In the genomic region with DNA sequence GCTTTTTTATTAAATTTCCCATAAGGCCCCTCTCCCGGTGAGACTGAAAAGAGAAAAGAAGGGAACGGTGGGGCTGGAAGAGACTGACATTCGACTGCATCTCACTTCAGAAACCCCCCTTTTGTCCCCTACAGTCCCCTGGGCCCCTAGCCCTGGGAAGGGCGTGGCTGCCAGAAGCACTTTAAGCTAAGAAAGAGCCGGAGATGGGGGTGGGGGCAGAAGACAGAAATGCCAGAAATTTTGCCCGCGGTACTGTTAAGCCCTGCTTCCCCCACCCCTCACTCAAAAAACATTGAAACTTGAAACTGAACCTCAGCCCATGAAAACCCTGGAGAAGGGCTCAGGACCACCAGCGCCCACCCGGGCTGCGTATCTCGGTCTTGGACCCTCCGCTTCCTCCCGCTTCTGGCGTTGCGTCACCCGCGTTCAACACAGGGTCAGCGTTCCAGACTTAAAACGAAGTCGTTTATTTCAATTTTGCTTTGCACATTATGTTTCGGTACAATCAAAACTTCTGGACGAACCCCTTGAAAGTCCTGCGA, we compare ENCODE assay signal across 9 mouse cellular contexts. TPM values are rescaled to one million over a fixed set of nuclear protein-coding genes. Genes with fewer than 3 reads are reported as not detected.
DNase-seq lines count a peak whose midpoint lies in the region; ATAC-seq lines count a peak whose summit lies in the region.
"Had no signal": no experiment of that assay in that cellular context is flagged by ENCODE, and none has a peak within 500 bp of the region (broad histone marks: within the 10 kb centered on the region; RNA-seq: fewer than 3 reads in every experiment).

No protein-coding gene starts in this region.

- H3K27me3 ChIP-seq in kidney, embryonic 14.5 days (ENCODE audit: control insufficient read depth, insufficient read depth, low read length): peaks cover 84% of the 10 kb centered on the region
- peaks cover 95% of the 10 kb centered on the region for H3K27me3 ChIP-seq in forebrain, embryonic 10.5 days (ENCODE audit: poor library complexity, severe bottlenecking)
- peaks cover 79% of the 10 kb centered on the region for H3K27me3 ChIP-seq in intestine, embryonic 14.5 days (replicated peaks; ENCODE audit: control insufficient read depth, insufficient read depth, low read length)
- H3K27me3 ChIP-seq in neural tube, embryonic 11.5 days (ENCODE audit: control insufficient read depth, insufficient read depth, low read length): peaks cover 62% of the 10 kb centered on the region

- H3K9me3 ChIP-seq in kidney, embryonic 14.5 days (ENCODE audit: control insufficient read depth, low read length): no peaks in the 10 kb centered on the region
- H3K9me3 ChIP-seq in forebrain, embryonic 10.5 days: no peaks in the 10 kb centered on the region
- no peaks in the 10 kb centered on the region for H3K9me3 ChIP-seq in intestine, embryonic 14.5 days (ENCODE audit: control insufficient read depth, low read length)
- H3K9me3 ChIP-seq in neural tube, embryonic 11.5 days (ENCODE audit: control insufficient read depth, low read length): no peaks in the 10 kb centered on the region

- H3K4me1 ChIP-seq in kidney, embryonic 14.5 days (ENCODE audit: control insufficient read depth, insufficient read depth, low read length): peaks cover 28% of the 10 kb centered on the region; the same call in 1 of the 2 replicates
- peaks cover 55% of the 10 kb centered on the region for H3K4me1 ChIP-seq in forebrain, embryonic 10.5 days
- peaks cover 22% of the 10 kb centered on the region for H3K4me1 ChIP-seq in intestine, embryonic 14.5 days (replicated peaks; ENCODE audit: control insufficient read depth, insufficient read depth, low read length)
- peaks cover 15% of the 10 kb centered on the region for H3K4me1 ChIP-seq in neural tube, embryonic 11.5 days (ENCODE audit: control insufficient read depth, insufficient read depth, low read length)

- ATAC-seq in kidney, embryonic 14.5 days (ENCODE audit: low FRiP score, low TSS enrichment): no peak
- ATAC-seq in intestine, embryonic 14.5 days (replicated peaks; ENCODE audit: low FRiP score, low TSS enrichment, low read depth): no peak
- no peak for ATAC-seq in neural tube, embryonic 11.5 days (ENCODE audit: insufficient read depth, low FRiP score, low TSS enrichment)
- ATAC-seq: Patski had no signal

- H3K27ac ChIP-seq in kidney, embryonic 14.5 days (ENCODE audit: low read depth, low read length): no peak overlapping the region
- no peak overlapping the region for H3K27ac ChIP-seq in forebrain, embryonic 10.5 days
- no peak overlapping the region for H3K27ac ChIP-seq in intestine, embryonic 14.5 days (ENCODE audit: low read depth)
- H3K27ac ChIP-seq in neural tube, embryonic 11.5 days (ENCODE audit: low read depth, low read length): no peak overlapping the region

- H3K4me3 ChIP-seq in kidney, embryonic 14.5 days (ENCODE audit: low read length): peak overlapping the region; percentile 7; the same call in 1 of the 2 replicates
- H3K4me3 ChIP-seq in forebrain, embryonic 10.5 days: peak overlapping the region; percentile 46
- peak overlapping the region; percentile 3; the same call in 1 of the 2 replicates for H3K4me3 ChIP-seq in intestine, embryonic 14.5 days (ENCODE audit: low read depth, low read length)
- H3K4me3 ChIP-seq in neural tube, embryonic 11.5 days (ENCODE audit: low read depth, low read length): peak overlapping the region; percentile 4; the same call in 1 of the 2 replicates

- WGBS in kidney, embryonic 14.5 days: 1% methylated on average over 23 of the region's 23 CpGs
- WGBS in forebrain, embryonic 10.5 days: 1% methylated on average over 23 of the region's 23 CpGs
- 1% methylated on average over 23 of the region's 23 CpGs for WGBS in intestine, embryonic 14.5 days
- under 1% methylated on average over 23 of the region's 23 CpGs for WGBS in neural tube, embryonic 11.5 days

- peak overlapping the region; percentile 21; the same call in 1 of the 2 replicates for H3K4me2 ChIP-seq in kidney, embryonic 14.5 days (replicated peaks; ENCODE audit: low read depth, low read length)
- no peak overlapping the region for H3K4me2 ChIP-seq in intestine, embryonic 14.5 days (ENCODE audit: low read length)
- H3K4me2 ChIP-seq in neural tube, embryonic 11.5 days (ENCODE audit: low read depth): peak overlapping the region; percentile 13
- H3K4me2 ChIP-seq: liver, embryonic 11.5 days had no signal

- DNase-seq in kidney, adult 11 months: no peak
- no peak for DNase-seq in forebrain, embryonic 10.5 days (ENCODE audit: extremely low spot score, low spot score)
- no peak for DNase-seq in intestine, embryonic 14.5 days (ENCODE audit: low spot score)
- DNase-seq in neural tube, embryonic 11.5 days (ENCODE audit: low spot score): no peak
- no peak for DNase-seq in MN1 (ENCODE audit: low spot score)
- DNase-seq in layer of hippocampus, postnatal 25 days (ENCODE audit: extremely low spot score in 1 of 2, low spot score in 1 of 2): no peak

- H3K36me3 ChIP-seq in kidney, embryonic 14.5 days (ENCODE audit: control insufficient read depth, insufficient read depth, low read length): no peaks in the 10 kb centered on the region
- H3K36me3 ChIP-seq in forebrain, embryonic 10.5 days (replicated peaks): no peaks in the 10 kb centered on the region
- H3K36me3 ChIP-seq in intestine, embryonic 14.5 days (ENCODE audit: control insufficient read depth, insufficient read depth, low read length): no peaks in the 10 kb centered on the region
- H3K36me3 ChIP-seq in neural tube, embryonic 11.5 days (ENCODE audit: control insufficient read depth, insufficient read depth, low read length): no peaks in the 10 kb centered on the region

- no peak overlapping the region for H3K9ac ChIP-seq in kidney, embryonic 14.5 days (ENCODE audit: low read depth, low read length)
- H3K9ac ChIP-seq in intestine, embryonic 14.5 days (ENCODE audit: low read length): no peak overlapping the region
- no peak overlapping the region for H3K9ac ChIP-seq in neural tube, embryonic 11.5 days (ENCODE audit: low read length)

RNA-seq across cellular contexts. Expression of a gene that starts 3.9 kb away (rescaled TPM):
- 0.19 TPM in 1 of 2 replicates, not detected in the other for polyA plus RNA-seq in kidney, embryonic 14.5 days (2014; fragmentation: Nextera tagmentation; extraction: Ambion mirVana)
- 1.5 TPM in 2 replicates for polyA plus RNA-seq in forebrain, embryonic 10.5 days (2016; fragmentation: Nextera tagmentation; extraction: Ambion mirVana)
- polyA plus RNA-seq in intestine, embryonic 14.5 days (2014; fragmentation: Nextera tagmentation; extraction: Ambion mirVana): 0.08 and 0.26 TPM in 2 replicates
- 5.2 TPM in 2 replicates for polyA plus RNA-seq in neural tube, embryonic 11.5 days (2014; fragmentation: Nextera tagmentation; extraction: Ambion mirVana)
- 1 to 10 TPM; 5.5 to 6.3 TPM for total RNA-seq in layer of hippocampus, postnatal 25 days (2021)
